Mouse (Mus musculus): ENCODE results near the gene Cacna2d4.
A peak's percentile ranks its signal among the peaks of the same experiment; 100 is the strongest.
"Not testable (repeated sequence)": the region's sequence is repeated elsewhere in the genome, so short reads cannot be mapped to it uniquely, and the experiment has no call there.

Gene Cacna2d4

DNA sequence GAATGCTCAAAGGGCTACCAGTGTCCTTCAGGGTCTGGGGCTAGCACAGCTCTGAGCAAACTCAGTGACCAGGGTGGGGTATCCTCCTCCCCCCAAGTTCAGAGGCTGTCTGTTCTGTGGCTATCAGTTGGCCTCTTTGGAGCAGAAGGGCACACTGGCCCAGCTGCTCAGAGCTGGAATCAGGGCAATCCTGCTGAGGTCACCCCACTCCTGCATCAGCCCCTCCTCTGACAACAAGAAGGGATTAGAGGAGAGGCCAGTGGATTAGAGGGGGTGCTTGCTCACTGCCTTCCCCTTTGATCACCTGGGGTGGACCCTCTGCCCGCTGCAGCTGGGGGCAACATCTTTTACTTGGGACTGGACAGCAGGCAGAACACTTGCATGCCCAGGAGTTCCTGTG lies at the start of gene Cacna2d4:
Gene Cacna2d4, plus strand, starts transcription at position 286 of the 400 bp plus-strand sequence.
- no peak for DNase-seq (ENCODE audit: low spot score in 2 of 2)

DNA sequence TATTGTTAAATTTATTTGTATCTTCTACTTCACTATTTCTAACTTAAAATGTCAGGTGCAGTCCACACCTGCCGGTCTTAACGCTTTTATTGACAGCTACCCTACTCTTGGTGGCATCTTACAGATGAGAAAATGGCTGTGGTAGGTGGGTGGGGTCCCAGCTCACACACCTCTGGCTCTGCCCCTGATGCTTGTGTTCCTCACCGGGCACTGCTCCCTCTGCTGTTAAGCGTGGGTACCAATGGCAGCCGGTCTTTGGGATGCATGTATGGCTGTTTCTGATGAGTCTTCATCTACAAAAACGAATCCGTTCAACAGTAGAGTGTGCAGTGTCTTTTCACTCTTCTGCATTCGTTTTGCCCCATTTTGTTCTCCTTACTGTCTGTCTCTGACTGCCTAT lies 49.7 kb upstream of the Cacna2d4 start:
- no peak for DNase-seq (ENCODE audit: low spot score in 2 of 2)

DNA sequence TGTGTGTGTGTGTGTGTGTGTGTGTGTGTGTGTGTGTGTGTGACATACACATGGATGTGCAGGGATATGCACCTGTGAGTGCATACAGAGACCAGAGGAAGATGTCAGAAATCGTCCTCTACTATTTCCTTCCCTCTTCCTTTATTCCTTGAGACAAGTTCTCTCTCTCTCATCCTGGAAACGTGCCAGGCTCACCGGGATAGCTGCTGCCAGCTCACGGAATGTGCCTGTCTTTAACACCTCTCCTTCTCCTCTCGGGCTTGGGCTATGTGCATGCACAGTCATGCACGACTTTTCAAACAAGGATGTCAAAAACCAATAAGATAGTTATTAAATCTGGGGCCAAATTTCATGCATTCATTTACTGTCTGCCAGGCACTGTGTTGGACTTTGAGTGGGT lies 48.7 kb upstream of the Cacna2d4 start:
- DNase-seq (ENCODE audit: low spot score in 2 of 2): no peak

DNA sequence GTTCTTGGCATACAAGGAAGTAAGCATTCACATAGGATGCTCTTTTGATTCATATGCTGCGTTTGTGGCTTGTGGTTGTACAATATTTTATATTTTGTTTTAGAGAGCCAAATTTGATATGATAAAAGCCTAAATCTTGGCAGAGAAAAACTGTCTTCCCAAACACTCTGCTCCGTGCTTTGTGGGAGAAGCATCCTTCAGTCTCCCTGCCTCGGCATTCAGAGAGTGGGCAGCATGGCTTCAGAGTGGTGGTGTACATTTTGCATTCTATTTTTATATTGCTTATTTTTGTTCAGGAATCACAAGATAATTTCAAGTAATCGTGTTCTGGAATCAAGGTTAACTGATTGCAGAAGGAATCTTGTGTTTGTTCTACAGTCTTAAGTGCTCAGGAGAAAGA lies 44.8 kb upstream of the Cacna2d4 start:
- no peak for DNase-seq (ENCODE audit: low spot score in 2 of 2)

DNA sequence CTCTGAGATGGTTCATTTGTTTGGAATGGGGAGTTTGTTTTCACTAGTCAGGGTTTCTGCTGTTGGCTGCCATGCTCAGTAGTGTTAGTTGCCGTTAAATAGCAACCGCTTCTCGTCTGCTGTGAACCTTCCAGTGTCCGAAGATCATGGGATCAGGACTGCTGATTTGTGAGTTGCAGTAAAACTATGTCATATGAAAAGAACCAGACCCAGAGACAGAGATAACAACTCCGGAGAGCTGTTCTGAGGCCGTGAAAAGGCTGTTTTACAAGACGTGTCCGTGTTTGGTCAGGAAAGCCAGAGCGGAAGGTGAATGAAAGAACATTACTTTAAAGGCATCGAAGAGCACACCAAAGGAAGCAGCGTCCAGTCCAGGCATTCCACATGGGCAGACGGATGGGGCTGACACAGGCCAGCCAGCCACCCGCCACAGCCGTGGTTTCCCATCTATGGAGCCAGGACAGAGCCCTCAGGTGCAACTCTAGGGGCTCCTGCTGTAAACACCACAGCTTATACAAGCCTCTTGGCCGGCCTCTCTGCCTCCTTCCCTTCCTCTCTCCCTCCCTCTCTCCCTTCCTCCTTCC lies 42.7 kb upstream of the Cacna2d4 start:
- DNase-seq (ENCODE audit: low spot score in 2 of 2): no peak

DNA sequence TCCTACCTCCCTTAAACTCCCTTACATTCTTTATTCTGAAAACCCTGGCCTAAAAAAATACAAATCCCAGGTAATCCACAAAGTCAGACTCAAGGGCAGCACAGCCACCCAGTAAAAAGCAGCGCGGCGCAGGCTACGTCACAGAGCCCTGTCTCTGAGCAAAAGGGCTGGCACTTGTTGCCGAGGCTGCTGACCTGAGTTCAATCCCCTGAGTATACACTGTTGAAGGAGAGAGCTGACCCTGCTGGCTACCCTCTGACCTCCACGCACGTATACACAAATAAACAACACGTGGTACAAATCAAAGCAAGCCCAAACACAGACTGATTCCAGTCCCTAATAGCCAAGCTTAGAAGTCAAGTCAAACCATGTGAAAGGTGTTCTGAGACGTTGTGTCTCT lies 42.2 kb upstream of the Cacna2d4 start:
- DNase-seq (ENCODE audit: low spot score in 2 of 2): no peak

DNA sequence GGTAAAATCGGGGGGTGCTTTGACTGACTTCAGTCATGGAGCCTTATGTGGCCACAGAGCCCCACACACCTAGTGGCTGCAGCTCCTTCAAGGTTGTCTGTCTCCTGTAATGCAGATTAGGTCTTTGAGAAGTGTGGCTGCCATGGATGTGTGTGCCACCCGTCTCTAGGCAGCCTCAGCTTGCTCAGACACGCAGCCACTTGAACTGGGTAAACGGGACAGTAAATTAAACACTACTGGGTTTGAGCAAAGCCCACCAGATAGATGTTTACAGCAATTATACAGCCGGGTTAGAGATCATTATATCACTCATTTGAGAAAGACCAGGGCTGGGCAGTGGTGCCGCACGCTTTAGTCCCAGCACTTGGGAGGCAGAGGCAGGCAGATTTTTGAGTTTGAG lies 41.7 kb upstream of the Cacna2d4 start:
- no peak for DNase-seq (ENCODE audit: low spot score in 2 of 2)

DNA sequence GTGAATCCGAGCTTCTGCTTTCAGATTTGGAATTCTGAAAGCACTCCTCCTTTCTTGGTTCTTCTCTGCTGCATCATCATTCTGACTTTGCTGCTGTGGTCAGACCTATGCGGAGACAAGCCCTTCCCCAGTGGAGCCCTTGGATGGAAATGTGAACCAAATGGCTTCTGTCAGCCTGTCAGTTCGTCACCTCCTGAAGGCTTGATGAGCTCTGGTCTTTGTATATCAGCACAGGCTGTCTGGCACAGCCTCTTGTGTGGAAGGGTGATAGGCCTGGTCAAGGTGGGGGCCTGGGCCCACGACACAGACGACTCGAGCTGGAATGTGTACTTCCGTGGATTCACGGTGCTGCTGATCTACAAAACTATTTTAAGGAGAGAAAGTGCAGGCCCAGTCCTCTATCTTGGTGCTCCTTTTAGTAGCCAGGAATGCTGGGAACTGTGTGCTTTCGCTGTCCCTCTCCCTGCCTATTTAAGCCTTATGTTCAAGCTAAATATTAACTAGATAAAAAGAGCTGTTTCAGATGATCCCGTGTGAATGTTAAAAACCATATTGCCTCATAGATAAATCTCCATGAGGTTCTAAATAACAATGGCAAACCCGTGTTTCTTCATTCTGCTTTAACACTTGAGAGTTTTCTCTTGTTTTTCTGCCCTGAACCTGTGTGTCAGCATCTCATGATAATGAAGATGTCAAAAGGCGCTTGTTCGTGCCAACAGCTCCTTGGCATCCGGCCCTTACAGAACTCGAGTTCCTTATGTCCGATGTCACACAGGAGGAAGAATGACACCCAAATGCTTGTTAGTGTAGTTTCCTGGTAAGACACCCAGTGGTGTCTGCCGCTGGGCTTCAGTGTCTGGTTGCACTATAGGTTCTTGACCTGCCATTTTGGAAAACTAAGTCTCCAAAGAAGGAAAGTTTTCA lies 39.7 kb upstream of the Cacna2d4 start, which contains the start of gene Cacna1c:
Gene Cacna1c, minus strand, starts transcription at position 37 of the 924 bp plus-strand sequence.
- no peak for DNase-seq (ENCODE audit: low spot score in 2 of 2)

DNA sequence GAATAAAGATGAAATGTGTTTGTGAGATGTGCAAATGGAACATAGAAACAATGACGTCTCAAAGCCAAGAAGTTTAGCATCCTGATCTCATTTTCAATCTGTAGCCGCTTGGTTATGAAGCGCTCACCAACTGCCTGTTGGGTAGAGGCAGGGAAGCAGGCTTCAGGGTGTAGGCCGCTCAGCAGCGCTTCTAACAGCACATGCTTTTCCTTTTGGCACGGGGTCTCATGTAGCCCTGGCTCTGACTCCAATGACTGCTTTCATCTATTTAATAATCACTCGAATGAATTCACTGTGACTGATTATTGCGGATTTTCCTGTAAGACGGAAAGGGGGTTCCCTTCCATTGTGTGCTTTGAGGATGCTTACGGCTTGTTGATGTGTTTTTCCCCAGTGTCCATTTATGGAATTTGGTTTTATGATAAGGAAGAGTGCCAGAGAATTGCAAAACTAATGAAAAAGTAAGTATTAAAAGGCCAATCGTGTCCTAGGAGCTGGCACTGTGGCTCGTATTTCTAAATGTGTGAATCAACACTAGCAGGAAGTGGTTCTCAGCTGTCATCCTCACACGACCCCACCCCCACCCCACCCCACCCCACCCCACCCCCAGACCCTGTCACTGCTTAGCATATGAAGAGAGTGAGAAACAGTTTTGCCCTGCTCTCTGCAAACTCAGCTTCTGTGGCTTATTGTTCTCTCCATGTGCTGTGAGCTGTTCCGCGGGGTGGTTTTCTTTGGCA lies 37.6 kb upstream of the Cacna2d4 start:
- DNase-seq (ENCODE audit: low spot score in 2 of 2): no peak

DNA sequence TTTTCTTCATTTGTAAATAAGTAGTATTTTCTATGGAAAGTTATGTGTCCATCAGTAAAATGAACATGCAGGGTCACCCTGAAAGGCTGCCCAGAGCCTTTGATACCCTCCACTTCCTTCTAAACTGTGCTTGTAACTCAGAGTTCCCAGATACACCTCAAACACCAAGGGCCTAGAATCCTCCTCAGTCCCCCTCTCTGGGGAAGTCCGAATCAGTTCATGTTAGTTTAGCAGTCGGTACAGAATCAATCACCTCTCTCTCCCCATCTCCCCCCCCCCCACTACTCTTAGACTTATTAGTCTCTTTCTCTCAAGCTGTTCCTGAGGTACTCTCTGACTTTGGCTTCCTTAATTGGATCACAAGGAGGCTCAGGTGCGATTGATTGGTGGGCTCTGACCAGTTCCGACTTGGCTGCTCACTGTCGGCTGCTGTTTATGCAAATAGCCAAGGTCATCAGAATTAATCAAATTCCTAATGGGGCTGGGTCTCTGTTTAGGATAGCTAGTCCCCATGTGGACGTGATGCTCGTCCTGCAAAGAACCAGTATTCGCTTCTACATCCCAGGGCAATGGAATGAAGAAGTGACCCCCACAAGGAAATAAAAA lies 36.9 kb upstream of the Cacna2d4 start:
- DNase-seq (ENCODE audit: low spot score in 2 of 2): no peak

DNA sequence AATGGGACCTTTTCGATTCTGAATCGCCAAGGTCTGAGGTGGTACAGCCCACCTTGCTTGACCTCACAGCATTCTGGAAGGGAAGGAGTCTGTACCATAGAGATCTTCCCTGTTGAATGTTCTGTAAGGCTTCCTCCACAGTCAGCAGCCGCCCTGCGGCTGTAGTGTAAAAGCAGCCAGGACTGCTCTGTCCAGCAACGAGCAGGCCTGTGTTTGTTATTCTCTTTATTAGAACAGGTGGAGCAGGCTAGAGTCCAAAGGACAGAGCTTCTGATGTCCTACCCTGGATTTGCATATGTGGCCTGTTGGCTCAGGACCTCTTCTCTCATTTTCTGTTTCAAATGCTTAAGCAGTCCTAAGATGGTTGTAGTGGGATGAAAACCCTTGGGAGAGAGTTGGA lies 36.0 kb upstream of the Cacna2d4 start:
- no peak for DNase-seq (ENCODE audit: low spot score in 2 of 2)

DNA sequence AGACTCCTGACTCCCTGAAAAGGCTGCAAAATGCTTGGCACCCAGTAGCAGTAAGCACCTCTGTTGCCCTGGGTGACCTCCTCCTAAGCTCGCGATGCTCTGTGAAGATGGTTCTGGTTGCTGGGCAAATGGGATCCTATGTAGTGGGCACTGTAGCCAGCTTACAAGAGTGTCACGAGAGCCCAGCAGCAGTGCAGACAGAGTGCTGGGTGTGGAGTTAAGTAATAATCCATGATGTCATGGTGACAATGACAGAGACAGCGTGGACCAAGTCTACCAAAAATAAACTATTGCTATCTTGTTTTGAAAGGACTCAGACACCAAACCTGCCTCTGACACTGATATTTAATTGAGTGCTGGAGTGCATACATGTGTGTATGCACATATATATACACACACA lies 34.8 kb upstream of the Cacna2d4 start:
- DNase-seq (ENCODE audit: low spot score in 2 of 2): no peak

DNA sequence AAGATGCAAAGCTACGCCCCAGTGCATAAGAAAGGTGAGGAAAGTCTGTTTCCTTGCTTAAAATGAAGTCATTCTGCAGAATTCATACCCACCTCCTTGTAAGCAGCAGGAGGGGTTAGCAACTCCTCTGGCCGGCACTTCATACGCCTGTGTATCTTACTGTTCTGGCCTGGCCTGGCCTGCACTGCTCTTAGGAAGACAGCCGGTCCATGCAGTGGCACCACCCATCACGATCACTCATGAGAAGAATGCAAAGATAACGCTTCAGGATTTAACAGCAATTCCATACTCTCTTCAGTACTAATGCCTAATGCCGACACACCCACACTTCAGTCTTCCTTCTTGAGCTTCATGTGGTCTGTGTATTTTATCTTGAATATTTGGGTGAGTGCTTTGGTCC lies 32.0 kb upstream of the Cacna2d4 start:
- DNase-seq (ENCODE audit: low spot score in 2 of 2): no peak

DNA sequence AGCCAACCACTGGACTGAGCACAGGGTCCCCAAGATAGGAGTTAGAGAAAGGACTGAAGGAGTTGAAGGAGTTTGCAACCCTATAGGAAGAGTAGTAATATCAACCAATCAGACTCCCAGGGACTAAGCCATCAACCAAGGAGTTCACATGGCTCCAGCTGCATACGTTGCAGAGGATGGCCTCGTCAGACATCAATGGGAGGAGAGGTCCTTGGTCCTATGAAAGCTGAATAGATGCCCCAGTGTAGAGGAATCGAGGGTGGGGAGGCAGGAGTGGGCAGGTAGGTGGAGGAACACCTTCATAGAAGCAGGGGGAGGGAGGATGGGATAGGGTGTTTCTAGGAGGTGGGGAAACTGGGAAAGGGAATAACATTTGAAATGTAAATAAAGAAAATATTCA lies 31.4 kb upstream of the Cacna2d4 start:
- DNase-seq (ENCODE audit: low spot score in 2 of 2): no peak

DNA sequence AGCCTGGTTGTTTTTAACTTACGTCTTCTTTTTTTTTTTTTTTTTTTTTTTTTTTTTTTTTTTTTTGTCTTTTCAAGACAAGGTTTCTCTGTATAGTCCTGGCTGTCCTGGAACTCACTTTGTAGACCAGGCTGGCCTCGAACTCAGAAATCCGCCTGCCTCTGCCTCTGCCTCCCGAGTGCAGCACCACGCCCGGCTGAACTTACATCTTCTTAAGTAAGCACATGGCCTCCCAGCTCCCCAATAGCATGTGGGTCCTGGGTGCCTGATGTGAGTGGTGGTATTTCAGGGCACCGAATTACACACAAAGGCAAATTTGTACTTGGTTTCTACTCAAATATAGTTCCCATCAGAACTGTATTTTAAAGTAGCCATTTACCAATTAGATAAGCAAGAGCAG lies 30.3 kb upstream of the Cacna2d4 start:
- not testable (repeated sequence) for DNase-seq (ENCODE audit: low spot score in 2 of 2)

DNA sequence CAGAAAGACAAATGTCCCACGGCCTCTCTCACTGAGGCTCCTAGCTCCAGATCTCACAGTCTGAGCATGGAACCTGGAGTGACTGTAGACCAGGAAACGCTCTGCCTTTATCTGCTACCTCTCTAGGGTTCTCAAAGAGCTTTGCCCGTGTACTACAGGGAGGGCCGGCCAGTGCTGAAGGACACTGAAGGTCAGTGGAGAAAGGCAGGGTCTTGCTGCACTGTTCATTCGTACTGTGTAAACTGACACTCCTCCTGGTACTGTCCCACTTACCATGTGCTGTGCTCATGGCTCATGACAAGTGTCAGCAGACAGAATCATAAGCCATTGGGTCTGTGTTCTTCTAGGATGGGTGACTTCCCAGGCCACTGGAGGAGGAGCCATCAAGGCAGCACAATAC lies 23.0 kb upstream of the Cacna2d4 start:
- DNase-seq (ENCODE audit: low spot score in 2 of 2): no peak

DNA sequence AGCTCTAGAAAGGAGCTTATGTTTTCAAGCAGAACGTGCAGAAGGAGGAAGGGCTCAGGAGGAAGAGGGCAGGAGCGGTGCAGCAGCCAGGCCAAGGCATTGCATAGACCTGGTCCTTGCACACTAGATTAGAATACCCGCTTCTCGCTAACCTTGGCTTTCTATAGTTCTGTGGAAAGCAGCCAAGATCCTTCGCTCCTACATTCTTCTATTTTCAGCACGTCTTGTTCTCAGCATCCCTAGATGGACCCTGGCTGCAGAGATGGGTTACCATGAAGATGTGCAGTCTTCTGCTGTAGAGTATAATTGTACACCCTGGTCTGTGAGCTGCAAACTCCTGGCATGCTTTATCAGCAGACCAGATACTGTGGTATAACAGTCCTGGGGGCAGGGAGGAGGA lies 22.1 kb upstream of the Cacna2d4 start:
- DNase-seq (ENCODE audit: low spot score in 2 of 2): no peak

DNA sequence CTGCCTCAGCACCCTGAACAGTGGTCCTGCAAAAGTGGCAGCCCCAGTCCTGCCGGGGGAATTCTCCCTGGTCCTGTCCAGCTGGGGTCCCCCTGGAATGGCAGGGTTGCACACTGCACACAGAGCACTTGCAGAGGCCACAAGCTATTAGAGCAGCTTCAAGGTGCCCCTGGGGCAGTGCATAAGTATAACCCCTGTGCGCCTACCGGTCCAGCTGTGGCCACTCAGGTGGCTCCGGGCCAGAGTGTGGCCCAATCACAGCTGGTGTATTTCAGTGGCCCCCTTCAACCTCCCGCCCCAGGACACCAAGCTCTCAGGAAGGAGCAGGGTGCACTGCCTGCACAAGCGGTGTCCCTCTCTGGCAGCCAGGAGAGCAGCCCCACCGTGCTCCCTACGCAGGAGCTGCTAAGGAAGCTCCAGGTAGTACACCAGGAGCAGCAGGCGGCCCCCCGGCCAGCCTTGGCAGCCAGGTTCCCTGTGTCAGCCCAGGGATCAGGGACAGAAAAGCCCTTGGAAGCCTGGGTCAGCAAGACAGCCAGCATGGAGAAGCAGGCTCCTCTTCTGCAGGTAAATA lies 21.2 kb upstream of the Cacna2d4 start:
- DNase-seq (ENCODE audit: low spot score in 2 of 2): no peak

DNA sequence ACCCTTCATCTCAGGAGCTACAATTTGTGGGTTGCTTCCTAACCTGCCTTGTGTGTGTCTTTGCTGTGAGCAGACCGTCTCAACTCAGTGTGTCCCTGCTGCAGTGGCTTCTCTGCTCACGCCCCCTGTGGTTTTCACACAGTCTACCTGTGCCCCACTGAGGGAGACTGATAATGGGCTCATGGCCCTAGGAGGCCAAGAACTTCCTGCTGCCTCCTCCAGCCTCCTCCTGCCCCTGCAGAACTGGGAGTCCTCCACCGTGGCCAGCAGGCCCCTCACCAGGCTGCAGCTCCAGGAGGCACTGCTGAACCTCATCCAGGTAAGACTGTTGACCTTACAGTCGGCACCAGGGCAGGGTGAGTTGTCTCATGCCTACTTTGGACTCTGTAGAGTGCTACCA lies 18.7 kb upstream of the Cacna2d4 start:
- no peak for DNase-seq (ENCODE audit: low spot score in 2 of 2)

DNA sequence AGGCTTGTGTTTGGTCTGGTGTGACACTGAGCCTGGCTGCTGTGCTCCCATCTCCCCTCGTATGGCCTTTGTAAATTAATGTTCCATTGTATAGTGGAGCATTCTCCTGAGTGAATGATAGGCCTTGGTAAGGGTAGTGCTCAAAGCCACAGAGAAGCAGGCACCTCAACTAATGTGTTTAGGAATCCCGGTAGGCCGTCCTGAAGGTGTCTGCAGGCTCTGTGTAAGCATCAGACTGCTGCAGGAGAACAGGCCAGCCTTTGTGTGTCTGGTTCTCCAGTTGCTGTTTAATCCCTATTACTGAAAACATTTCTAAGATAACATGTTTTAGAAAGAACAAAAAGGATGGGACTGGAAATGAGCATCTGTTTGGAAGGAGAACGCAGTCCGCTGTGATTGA lies 17.7 kb upstream of the Cacna2d4 start:
- DNase-seq (ENCODE audit: low spot score in 2 of 2): peak in 1 of 2 experiments; percentile 1

DNA sequence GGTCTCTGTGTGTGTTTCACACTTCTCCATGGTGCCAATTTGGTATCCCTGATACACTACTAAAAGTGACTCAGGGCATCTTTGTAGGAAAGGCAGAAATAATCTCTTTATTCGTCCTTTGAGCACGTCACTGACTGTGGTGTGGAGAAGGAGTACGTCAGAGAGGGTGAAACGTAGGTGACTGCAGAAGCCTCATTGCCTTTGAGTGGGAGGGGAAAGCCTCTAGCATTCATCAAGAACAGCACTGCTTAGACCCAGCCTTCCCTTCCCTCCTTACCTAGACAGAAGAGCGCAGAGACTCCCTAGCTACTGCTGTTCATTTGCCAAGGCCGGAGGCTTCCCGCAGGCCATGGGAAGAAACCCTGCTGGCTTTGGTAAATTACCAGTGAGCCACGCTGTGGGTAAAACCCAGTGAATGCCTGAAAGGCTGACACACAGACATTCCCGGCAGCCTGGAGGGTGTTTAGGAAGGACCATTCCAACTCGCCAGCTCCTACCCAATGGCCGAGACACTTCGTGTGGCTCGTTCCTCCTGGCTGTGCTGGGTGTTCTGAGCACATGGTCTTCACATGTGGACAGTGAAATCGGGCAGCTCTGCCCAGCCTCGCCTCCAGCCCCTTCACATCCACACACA lies 17.0 kb upstream of the Cacna2d4 start:
- DNase-seq (ENCODE audit: low spot score in 2 of 2): no peak

Measured in frontal cortex, postnatal 25 days (tissue).